Mouse (Mus musculus): ENCODE results near the gene Wnt3. TPM values are rescaled to one million over a fixed set of nuclear protein-coding genes. Genes with fewer than 3 reads are reported as not detected.

The Wnt3 gene
- polyA plus RNA-seq, 1 experiment from 2014 or later: 5.3 TPM

DNA sequence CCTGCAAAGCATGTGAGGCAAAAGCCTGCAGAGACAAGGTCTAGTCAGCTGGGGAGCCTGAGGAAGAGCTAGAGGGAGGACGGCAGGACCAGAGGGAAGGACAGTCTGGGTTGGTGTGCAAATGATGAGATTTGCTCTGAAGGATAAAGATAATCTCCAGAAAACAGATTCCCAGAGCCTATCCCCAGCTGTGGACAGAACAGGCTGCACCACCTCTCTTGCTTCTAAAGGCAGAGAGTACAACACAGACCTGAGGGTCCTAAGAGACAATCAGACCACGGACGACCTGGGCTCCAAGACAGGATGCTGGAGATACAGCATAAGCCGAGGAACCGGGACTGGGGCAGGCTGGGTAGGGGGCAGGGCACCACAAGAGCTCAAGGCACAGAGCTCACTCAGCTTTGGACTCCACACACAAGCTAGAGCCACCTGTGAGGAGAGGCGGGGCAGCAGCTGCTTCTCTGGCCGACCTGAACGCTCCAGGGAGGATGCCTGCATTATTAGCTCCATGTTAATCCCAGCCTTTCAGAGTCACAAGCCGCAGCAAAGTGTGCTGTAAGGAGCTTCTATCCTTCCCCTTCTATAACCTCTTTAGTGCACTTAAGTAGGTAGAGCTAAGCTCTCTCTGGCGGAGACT lies 79.5 kb downstream of the Wnt3 start:
- no peaks in the 10 kb centered on the region for H3K9me3 ChIP-seq (replicated peaks; ENCODE audit: control insufficient read depth, low read length)
- H3K9ac ChIP-seq (replicated peaks; ENCODE audit: low read length): no peak overlapping the region
- no peak overlapping the region for H3K4me2 ChIP-seq (ENCODE audit: low read depth, low read length)
- no peak overlapping the region for H3K4me3 ChIP-seq (ENCODE audit: low read depth, low read length)
- WGBS: 36% methylated on average over 10 of the region's 10 CpGs
- no peaks in the 10 kb centered on the region for H3K27me3 ChIP-seq (ENCODE audit: control insufficient read depth, insufficient read depth, low read length)
- DNase-seq (ENCODE audit: low spot score) (peak; percentile 12), ATAC-seq (replicated peaks; ENCODE audit: insufficient number of reproducible peaks, low FRiP score, low TSS enrichment, low read depth) (no peak)
- H3K27ac ChIP-seq (replicated peaks; ENCODE audit: low read depth, low read length): no peak overlapping the region
- H3K4me1 ChIP-seq (ENCODE audit: control insufficient read depth, insufficient read depth, low read length): no peaks in the 10 kb centered on the region
- 0 out of 2 replicates have a peak, but pooled peaks cover 2% of the 10 kb centered on the region for H3K36me3 ChIP-seq (replicated peaks; ENCODE audit: control insufficient read depth, insufficient read depth, low read depth, low read length)

DNA sequence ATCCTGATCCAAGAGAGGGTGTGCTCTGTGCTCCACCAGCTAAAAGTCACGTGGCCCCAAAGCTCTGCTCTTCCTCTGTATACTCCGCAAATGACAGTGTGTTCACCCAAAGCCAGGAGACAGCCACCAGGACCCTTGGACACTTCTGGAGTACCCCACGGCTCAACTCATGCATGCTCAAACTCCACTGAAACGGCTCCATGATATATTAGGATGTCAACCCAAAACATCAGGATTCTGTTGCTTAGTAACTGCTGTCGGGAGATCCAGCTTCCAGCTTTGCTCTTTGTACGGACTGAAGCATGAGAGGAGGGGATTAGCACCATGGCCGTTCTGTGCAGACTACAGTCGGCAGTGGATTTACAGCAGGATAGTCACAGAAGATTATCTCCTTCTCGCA lies 80.3 kb downstream of the Wnt3 start:
- H3K27me3 ChIP-seq (ENCODE audit: control insufficient read depth, insufficient read depth, low read length): no peaks in the 10 kb centered on the region
- H3K4me1 ChIP-seq (ENCODE audit: control insufficient read depth, insufficient read depth, low read length): no peaks in the 10 kb centered on the region
- 0 out of 2 replicates have a peak, but pooled peaks cover 2% of the 10 kb centered on the region for H3K36me3 ChIP-seq (replicated peaks; ENCODE audit: control insufficient read depth, insufficient read depth, low read depth, low read length)
- H3K4me3 ChIP-seq (ENCODE audit: low read depth, low read length): no peak overlapping the region
- ATAC-seq (replicated peaks; ENCODE audit: insufficient number of reproducible peaks, low FRiP score, low TSS enrichment, low read depth) (no peak), DNase-seq (ENCODE audit: low spot score) (no peak)
- no peaks in the 10 kb centered on the region for H3K9me3 ChIP-seq (replicated peaks; ENCODE audit: control insufficient read depth, low read length)
- no peak overlapping the region for H3K4me2 ChIP-seq (ENCODE audit: low read depth, low read length)
- H3K9ac ChIP-seq (replicated peaks; ENCODE audit: low read length): no peak overlapping the region
- H3K27ac ChIP-seq (replicated peaks; ENCODE audit: low read depth, low read length): no peak overlapping the region
- WGBS: 56% methylated on average over 9 of the region's 9 CpGs

DNA sequence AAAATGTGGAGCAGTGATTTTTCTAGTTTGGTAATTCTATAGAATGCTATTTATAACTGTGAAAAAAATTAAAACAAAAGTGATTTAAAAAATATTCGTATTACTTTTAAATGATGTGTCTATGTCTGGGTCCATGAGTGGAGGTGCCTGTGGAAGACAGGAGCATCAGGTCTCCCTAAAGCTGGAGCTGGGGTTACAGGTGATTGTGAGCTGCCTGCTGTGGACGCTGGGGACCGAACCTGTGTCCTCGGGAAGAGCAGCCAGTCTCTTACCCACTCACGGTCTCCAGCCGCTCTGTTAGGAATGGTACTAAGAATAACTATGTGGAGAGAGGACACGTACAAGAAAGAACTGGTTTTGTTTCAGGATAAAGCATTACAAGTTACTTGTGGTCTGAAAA lies 82.7 kb downstream of the Wnt3 start:
- Histone ChIP-seq H3K9me3 (replicated peaks; ENCODE audit: control insufficient read depth, low read length) (no peaks in the 10 kb centered on the region), H3K4me1 (ENCODE audit: control insufficient read depth, insufficient read depth, low read length) (no peaks in the 10 kb centered on the region), H3K4me2 (ENCODE audit: low read depth, low read length) (no peak overlapping the region), H3K27me3 (ENCODE audit: control insufficient read depth, insufficient read depth, low read length) (no peaks in the 10 kb centered on the region), H3K36me3 (replicated peaks; ENCODE audit: control insufficient read depth, insufficient read depth, low read depth, low read length) (0 out of 2 replicates have a peak, but pooled peaks cover 2% of the 10 kb centered on the region), H3K9ac (replicated peaks; ENCODE audit: low read length) (no peak overlapping the region), H3K27ac (replicated peaks; ENCODE audit: low read depth, low read length) (no peak overlapping the region), H3K4me3 (ENCODE audit: low read depth, low read length) (no peak overlapping the region)
- no peak for ATAC-seq (replicated peaks; ENCODE audit: insufficient number of reproducible peaks, low FRiP score, low TSS enrichment, low read depth)
- no peak for DNase-seq (ENCODE audit: low spot score)
- WGBS: 91% methylated on average over 7 of the region's 7 CpGs

DNA sequence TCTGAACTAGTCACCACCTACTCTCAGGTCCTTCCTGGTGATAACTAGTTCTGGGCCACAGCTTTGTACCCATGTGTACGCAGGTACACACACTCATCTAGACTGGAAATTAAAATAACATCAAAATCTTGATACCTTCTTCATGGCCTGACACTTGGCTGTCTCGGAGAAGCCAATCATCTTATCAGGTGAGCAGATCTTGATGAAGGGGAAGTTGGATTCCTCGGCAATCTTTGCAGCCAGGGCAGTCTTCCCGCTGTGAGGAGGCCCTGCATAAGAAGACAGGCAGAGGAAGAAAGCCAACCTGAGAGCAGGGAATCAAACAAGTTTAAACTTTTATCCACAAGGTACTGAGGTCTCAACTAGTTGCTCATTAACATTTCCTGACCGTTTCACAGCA lies 84.8 kb downstream of the Wnt3 start:
- Histone ChIP-seq H3K9me3 (replicated peaks; ENCODE audit: control insufficient read depth, low read length) (no peaks in the 10 kb centered on the region), H3K36me3 (replicated peaks; ENCODE audit: control insufficient read depth, insufficient read depth, low read depth, low read length) (0 out of 2 replicates have a peak, but pooled peaks cover 2% of the 10 kb centered on the region), H3K9ac (replicated peaks; ENCODE audit: low read length) (no peak overlapping the region), H3K4me3 (ENCODE audit: low read depth, low read length) (no peak overlapping the region), H3K4me1 (ENCODE audit: control insufficient read depth, insufficient read depth, low read length) (no peaks in the 10 kb centered on the region), H3K27me3 (ENCODE audit: control insufficient read depth, insufficient read depth, low read length) (no peaks in the 10 kb centered on the region), H3K27ac (replicated peaks; ENCODE audit: low read depth, low read length) (no peak overlapping the region), H3K4me2 (ENCODE audit: low read depth, low read length) (no peak overlapping the region)
- no peak for ATAC-seq (replicated peaks; ENCODE audit: insufficient number of reproducible peaks, low FRiP score, low TSS enrichment, low read depth)
- DNase-seq (ENCODE audit: low spot score): no peak
- 65% methylated on average over 5 of the region's 5 CpGs for WGBS

DNA sequence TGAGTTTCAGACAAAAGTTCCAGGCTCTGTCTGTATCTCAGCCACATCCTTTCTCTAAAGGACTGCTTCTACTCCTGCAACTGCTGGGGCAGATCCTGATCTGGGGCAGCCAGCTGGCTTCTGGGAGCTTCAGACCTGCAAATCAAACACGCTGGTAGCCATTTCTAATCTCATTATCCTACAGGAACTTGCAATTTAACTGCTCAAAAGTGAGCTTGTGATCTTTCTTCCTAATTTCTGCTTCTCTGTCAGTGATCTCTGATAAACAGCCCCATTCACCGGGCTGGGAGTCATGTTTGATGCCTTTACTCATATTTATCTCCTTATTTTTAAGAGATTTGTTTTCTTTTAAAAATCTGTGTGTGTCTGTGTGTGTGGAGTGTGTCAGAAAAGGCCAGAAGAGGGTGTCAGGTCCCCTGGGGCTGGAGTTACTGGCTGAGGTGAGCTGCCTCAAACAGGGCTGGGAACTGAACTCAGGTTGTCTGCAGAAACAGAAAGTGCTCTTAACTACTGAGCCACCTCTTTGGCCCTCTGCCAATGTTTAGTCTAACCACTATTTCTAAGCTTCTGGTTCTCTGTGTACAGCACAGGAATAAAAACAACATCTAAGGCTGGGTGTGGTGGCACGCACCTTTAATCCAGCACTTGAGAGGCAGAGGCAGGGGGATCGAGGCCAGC lies 86.1 kb downstream of the Wnt3 start:
- Histone ChIP-seq H3K36me3 (replicated peaks; ENCODE audit: control insufficient read depth, insufficient read depth, low read depth, low read length) (0 out of 2 replicates have a peak, but pooled peaks cover 2% of the 10 kb centered on the region), H3K27me3 (ENCODE audit: control insufficient read depth, insufficient read depth, low read length) (no peaks in the 10 kb centered on the region), H3K9me3 (replicated peaks; ENCODE audit: control insufficient read depth, low read length) (no peaks in the 10 kb centered on the region), H3K27ac (replicated peaks; ENCODE audit: low read depth, low read length) (no peak overlapping the region), H3K4me1 (ENCODE audit: control insufficient read depth, insufficient read depth, low read length) (no peaks in the 10 kb centered on the region), H3K4me2 (ENCODE audit: low read depth, low read length) (no peak overlapping the region), H3K4me3 (ENCODE audit: low read depth, low read length) (no peak overlapping the region), H3K9ac (replicated peaks; ENCODE audit: low read length) (no peak overlapping the region)
- WGBS: 76% methylated on average over 4 of the region's 4 CpGs
- ATAC-seq (replicated peaks; ENCODE audit: insufficient number of reproducible peaks, low FRiP score, low TSS enrichment, low read depth): no peak
- no peak for DNase-seq (ENCODE audit: low spot score)

DNA sequence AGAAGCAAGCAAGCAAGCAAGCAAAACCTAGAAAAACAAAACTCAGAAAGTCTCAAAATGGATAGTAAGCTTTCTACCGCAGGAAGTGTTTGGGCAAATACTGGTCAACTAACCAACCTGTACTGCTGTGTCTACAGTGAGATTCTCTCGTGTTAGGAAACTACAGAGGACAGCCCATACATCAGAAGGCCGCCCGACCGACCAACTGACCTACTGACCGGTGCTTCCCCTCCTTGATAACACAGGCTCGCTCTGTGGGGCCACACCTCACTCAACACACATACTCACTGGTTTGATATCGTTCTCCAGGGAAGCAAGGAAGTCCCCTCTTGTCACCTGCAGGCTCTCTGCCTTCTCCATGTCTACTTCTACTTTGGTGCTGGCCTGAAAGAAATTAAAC lies 89.0 kb downstream of the Wnt3 start:
- Histone ChIP-seq H3K9me3 (replicated peaks; ENCODE audit: control insufficient read depth, low read length) (no peaks in the 10 kb centered on the region), H3K4me1 (ENCODE audit: control insufficient read depth, insufficient read depth, low read length) (no peaks in the 10 kb centered on the region), H3K9ac (replicated peaks; ENCODE audit: low read length) (no peak overlapping the region), H3K27me3 (ENCODE audit: control insufficient read depth, insufficient read depth, low read length) (no peaks in the 10 kb centered on the region), H3K4me2 (ENCODE audit: low read depth, low read length) (no peak overlapping the region), H3K27ac (replicated peaks; ENCODE audit: low read depth, low read length) (no peak overlapping the region), H3K36me3 (replicated peaks; ENCODE audit: control insufficient read depth, insufficient read depth, low read depth, low read length) (0 out of 2 replicates have a peak, but pooled peaks cover 2% of the 10 kb centered on the region), H3K4me3 (ENCODE audit: low read depth, low read length) (no peak overlapping the region)
- 92% methylated on average over 8 of the region's 8 CpGs for WGBS
- DNase-seq (ENCODE audit: low spot score): no peak
- ATAC-seq (replicated peaks; ENCODE audit: insufficient number of reproducible peaks, low FRiP score, low TSS enrichment, low read depth): no peak

DNA sequence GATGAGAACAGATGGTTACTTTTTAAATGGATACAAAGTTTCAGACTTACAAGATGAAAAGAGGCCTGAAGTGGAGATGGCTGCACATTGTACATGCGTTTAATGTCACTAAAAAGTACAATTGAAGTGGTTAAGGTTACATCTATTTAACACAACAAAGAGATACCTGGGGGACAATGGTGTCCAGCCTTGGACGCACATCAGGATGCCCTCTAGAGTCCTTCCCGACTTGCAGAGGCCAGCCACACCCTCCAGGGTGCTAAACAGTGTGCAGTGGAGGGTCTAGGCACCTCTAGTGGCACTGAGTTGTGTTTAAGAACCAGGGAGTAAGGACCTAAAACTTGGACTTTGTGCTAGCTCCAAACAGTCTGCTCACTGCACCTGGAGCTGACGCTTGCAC lies 90.5 kb downstream of the Wnt3 start:
- Histone ChIP-seq H3K27ac (replicated peaks; ENCODE audit: low read depth, low read length) (no peak overlapping the region), H3K27me3 (ENCODE audit: control insufficient read depth, insufficient read depth, low read length) (no peaks in the 10 kb centered on the region), H3K36me3 (replicated peaks; ENCODE audit: control insufficient read depth, insufficient read depth, low read depth, low read length) (no peaks in the 10 kb centered on the region), H3K4me1 (ENCODE audit: control insufficient read depth, insufficient read depth, low read length) (no peaks in the 10 kb centered on the region), H3K9me3 (replicated peaks; ENCODE audit: control insufficient read depth, low read length) (no peaks in the 10 kb centered on the region), H3K9ac (replicated peaks; ENCODE audit: low read length) (no peak overlapping the region), H3K4me2 (ENCODE audit: low read depth, low read length) (no peak overlapping the region), H3K4me3 (ENCODE audit: low read depth, low read length) (no peak overlapping the region)
- 91% methylated on average over 4 of the region's 4 CpGs for WGBS
- ATAC-seq (replicated peaks; ENCODE audit: insufficient number of reproducible peaks, low FRiP score, low TSS enrichment, low read depth) (no peak), DNase-seq (ENCODE audit: low spot score) (no peak)

DNA sequence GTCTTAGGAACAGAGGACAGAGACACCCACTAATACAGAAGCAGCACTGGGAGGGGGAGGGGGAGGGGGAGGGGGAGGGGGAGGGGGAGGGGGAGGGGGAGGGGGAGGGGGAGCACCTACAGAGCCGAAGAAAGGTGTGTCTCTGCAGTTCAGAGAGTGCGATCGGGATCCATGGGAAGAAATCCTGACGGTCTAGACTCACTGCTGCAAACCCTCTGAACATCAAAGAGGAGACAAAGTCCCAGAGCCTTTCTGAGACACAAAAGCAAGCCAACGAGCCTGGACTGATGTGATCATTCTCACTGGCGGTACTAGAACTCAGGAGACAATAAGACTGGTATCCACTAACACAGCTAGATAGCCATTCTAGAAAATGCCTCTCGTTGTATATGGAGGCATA lies 91.4 kb downstream of the Wnt3 start:
- DNase-seq (ENCODE audit: low spot score): no peak
- H3K4me2 ChIP-seq (ENCODE audit: low read depth, low read length): no peak overlapping the region
- ATAC-seq (replicated peaks; ENCODE audit: insufficient number of reproducible peaks, low FRiP score, low TSS enrichment, low read depth): no peak
- WGBS: 75% methylated on average over 7 of the region's 7 CpGs
- H3K27ac ChIP-seq (replicated peaks; ENCODE audit: low read depth, low read length): no peak overlapping the region
- H3K36me3 ChIP-seq (replicated peaks; ENCODE audit: control insufficient read depth, insufficient read depth, low read depth, low read length): no peaks in the 10 kb centered on the region
- H3K4me3 ChIP-seq (ENCODE audit: low read depth, low read length): no peak overlapping the region
- no peak overlapping the region for H3K9ac ChIP-seq (replicated peaks; ENCODE audit: low read length)
- no peaks in the 10 kb centered on the region for H3K27me3 ChIP-seq (ENCODE audit: control insufficient read depth, insufficient read depth, low read length)
- H3K4me1 ChIP-seq (ENCODE audit: control insufficient read depth, insufficient read depth, low read length): no peaks in the 10 kb centered on the region
- no peaks in the 10 kb centered on the region for H3K9me3 ChIP-seq (replicated peaks; ENCODE audit: control insufficient read depth, low read length)

Data from embryonic facial prominence, embryonic 11.5 days (tissue).